Mouse (Mus musculus): ENCODE data around the gene Vmn1r222. TPM values are rescaled to one million over a fixed set of nuclear protein-coding genes. Genes with fewer than 3 reads are reported as not detected.

The Vmn1r222 gene
- polyA plus RNA-seq, 1 experiment from 2014 or later: not detected

- no peaks in the 10 kb centered on the region for H3K9me3 ChIP-seq (replicated peaks)
- H3K4me1 ChIP-seq: no peaks in the 10 kb centered on the region
- no peak within 1 kb of the TSS for H3K27ac ChIP-seq
- H3K36me3 ChIP-seq: no peaks in the 10 kb centered on the region
- no peaks in the 10 kb centered on the region for H3K27me3 ChIP-seq
- ATAC-seq (replicated peaks; ENCODE audit: low FRiP score): no peak
- no peak within 1 kb of the TSS for H3K9ac ChIP-seq
- no peak within 1 kb of the TSS for H3K4me3 ChIP-seq (replicated peaks)
- WGBS: 89% methylated on average over 2 of the region's 2 CpGs
- H3K4me2 ChIP-seq: no peak within 1 kb of the TSS
These were observed 47.9 kb downstream of the Vmn1r222 start, which contains the start of gene Vmn1r220 for GRCm38 (mm10) chr13:23187875-23188274. Vmn1r220 (minus strand) TSS chr13:23187975.

Other genes starting within 250 kb of the Vmn1r222 start
- not detected in 2 replicates for gene Vmn1r213, start 228.3 kb downstream of the Vmn1r222 start, polyA plus RNA-seq (2015; fragmentation: Nextera tagmentation; extraction: Ambion mirVana)
- not detected in 2 replicates for gene Vmn1r214, start 205.5 kb downstream of the Vmn1r222 start, polyA plus RNA-seq (2015; fragmentation: Nextera tagmentation; extraction: Ambion mirVana)
- gene Vmn1r215, start 167.9 kb downstream of the Vmn1r222 start, polyA plus RNA-seq (2015; fragmentation: Nextera tagmentation; extraction: Ambion mirVana): not detected in 2 replicates
- not detected in 2 replicates for gene Vmn1r217, start 117.7 kb downstream of the Vmn1r222 start, polyA plus RNA-seq (2015; fragmentation: Nextera tagmentation; extraction: Ambion mirVana)
- not detected in 2 replicates for gene Vmn1r218, start 102.8 kb downstream of the Vmn1r222 start, polyA plus RNA-seq (2015; fragmentation: Nextera tagmentation; extraction: Ambion mirVana)
- gene Vmn1r219, start 76.6 kb downstream of the Vmn1r222 start, polyA plus RNA-seq (2015; fragmentation: Nextera tagmentation; extraction: Ambion mirVana): not detected in 2 replicates
- gene Vmn1r220, start 48.0 kb downstream of the Vmn1r222 start, polyA plus RNA-seq (2015; fragmentation: Nextera tagmentation; extraction: Ambion mirVana): not detected in 2 replicates
- not detected in 2 replicates for gene Vmn1r221, start 21.8 kb downstream of the Vmn1r222 start, polyA plus RNA-seq (2015; fragmentation: Nextera tagmentation; extraction: Ambion mirVana)
- gene Vmn1r223, start 11.2 kb upstream of the Vmn1r222 start, polyA plus RNA-seq (2015; fragmentation: Nextera tagmentation; extraction: Ambion mirVana): not detected in 2 replicates
- 48.8 and 48.9 TPM in 2 replicates for gene Zfp322a, start 133.3 kb upstream of the Vmn1r222 start, polyA plus RNA-seq (2015; fragmentation: Nextera tagmentation; extraction: Ambion mirVana)
- gene Abt1, start 187.9 kb upstream of the Vmn1r222 start, polyA plus RNA-seq (2015; fragmentation: Nextera tagmentation; extraction: Ambion mirVana): 13.5 and 13.7 TPM in 2 replicates
- 0.08 and 0.12 TPM in 2 replicates for gene Btn1a1, start 230.0 kb upstream of the Vmn1r222 start, polyA plus RNA-seq (2015; fragmentation: Nextera tagmentation; extraction: Ambion mirVana)